Mouse (Mus musculus) adrenal gland, postnatal 14 days (tissue): ENCODE measurements at regions not wholly inside any gene's neighbourhood (a gene's known extent, or its start where the extent isn't known, plus 50 kb on each side); places are given as distances from the start of the nearest gene placed in this dataset.

Source experiments
- DNase-seq: peaks from one replicate; pipeline ENCODE4 v3.0.0; 2021; ENCODE audit warnings: mixed read lengths

GRCm38 (mm10) chr10:118624368-118624767 lies 183.5 kb downstream of the Ifng start:
- no peak for DNase-seq

GRCm38 (mm10) chr10:118628000-118628399 lies 187.2 kb downstream of the Ifng start:
- no peak for DNase-seq

GRCm38 (mm10) chr10:118629360-118630040 lies 188.7 kb downstream of the Ifng start:
- DNase-seq, result no peak

- DNase-seq, result no peak
Observed at GRCm38 (mm10) chr10:118631786-118632185, 190.9 kb downstream of the Ifng start.

- DNase-seq, result no peak
Observed at GRCm38 (mm10) chr10:118632187-118632586, 191.3 kb downstream of the Ifng start.

GRCm38 (mm10) chr10:118633429-118633828 lies 192.6 kb downstream of the Ifng start:
- DNase-seq, result no peak

GRCm38 (mm10) chr10:118639097-118639496 lies 198.3 kb downstream of the Ifng start:
- DNase-seq, result no peak

GRCm38 (mm10) chr10:118640121-118640809 lies 199.4 kb downstream of the Ifng start:
- DNase-seq, result no peak

- no peak for DNase-seq
Observed at GRCm38 (mm10) chr10:118640810-118641427, 200.1 kb downstream of the Ifng start.

- DNase-seq, result no peak
Observed at GRCm38 (mm10) chr10:118643622-118644021, 202.8 kb downstream of the Ifng start.

GRCm38 (mm10) chr10:118648111-118648510 lies 207.3 kb downstream of the Ifng start:
- DNase-seq, result no peak

- no peak for DNase-seq
Observed at GRCm38 (mm10) chr10:118656561-118656960, 213.4 kb downstream of the Dyrk2 start.

- no peak for DNase-seq
Observed at GRCm38 (mm10) chr10:118666009-118666408, 204.0 kb downstream of the Dyrk2 start.

GRCm38 (mm10) chr10:118675816-118676465 lies 194.1 kb downstream of the Dyrk2 start:
- peak; percentile 65 for DNase-seq

- DNase-seq, result no peak
Observed at GRCm38 (mm10) chr10:118678750-118679418, 191.1 kb downstream of the Dyrk2 start.

- DNase-seq, result no peak
Observed at GRCm38 (mm10) chr10:118679507-118679906, 190.5 kb downstream of the Dyrk2 start.

- no peak for DNase-seq
Observed at GRCm38 (mm10) chr10:118680896-118681295, 189.1 kb downstream of the Dyrk2 start.

GRCm38 (mm10) chr10:118683356-118683755 lies 186.7 kb downstream of the Dyrk2 start:
- no peak for DNase-seq

GRCm38 (mm10) chr10:118699292-118699691 lies 170.7 kb downstream of the Dyrk2 start:
- no peak for DNase-seq

GRCm38 (mm10) chr10:118700115-118700514 lies 169.9 kb downstream of the Dyrk2 start:
- DNase-seq, result no peak

GRCm38 (mm10) chr10:118706020-118706419 lies 164.0 kb downstream of the Dyrk2 start:
- no peak for DNase-seq

- DNase-seq, result no peak
Observed at GRCm38 (mm10) chr10:118709718-118710117, 160.3 kb downstream of the Dyrk2 start.
